Mouse (Mus musculus) liver, postnatal 0 days (tissue): ENCODE measurements around the gene Rps19.

Experiments used
- CTCF ChIP-seq: sonication (generic); IDR thresholded peaks from 2 replicates; pipeline ENCODE4 v1.5.1; 2016; ENCODE audit warnings: antibody characterized with exemption, low read depth
- EP300 ChIP-seq: IDR thresholded peaks from 2 replicates; pipeline ENCODE4 v1.6.1; 2016; ENCODE audit warnings: antibody characterized with exemption, low read depth, mild to moderate bottlenecking

DNA sequence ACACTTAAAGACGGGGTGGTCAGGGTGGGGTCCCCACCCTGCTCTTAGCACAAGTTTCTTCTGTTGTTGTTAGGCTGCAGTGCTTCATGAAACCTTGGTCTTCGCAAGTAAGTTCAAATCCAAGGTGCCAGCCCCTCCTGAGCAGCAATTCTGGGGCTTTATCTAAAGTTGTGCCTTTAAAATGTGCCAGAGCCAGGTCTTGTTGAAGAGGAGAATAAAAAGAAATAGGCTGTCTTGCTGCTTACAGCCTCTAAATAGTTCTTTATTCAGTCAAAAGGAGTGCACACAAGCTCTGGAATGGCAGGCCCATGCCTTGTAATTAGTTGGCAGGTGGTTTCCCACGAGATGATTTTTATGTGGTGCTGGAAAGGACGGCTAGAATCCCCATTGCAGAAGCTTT lies 2.9 kb downstream of the Rps19 start:
- no peak for TF ChIP-seq CTCF
- TF ChIP-seq EP300: no peak
